Mouse (Mus musculus): Measurements from ENCODE around the gene Prkch.
A peak's percentile ranks its signal among the peaks of the same experiment; 100 is the strongest.

GRCm38 (mm10) chr12:73793744-73794143 lies 209.1 kb downstream of the Prkch start:
- no peak for TF ChIP-seq EP300 (optimal IDR thresholded peaks at IDR 0.05)
- TF ChIP-seq CTCF (IDR thresholded peaks at IDR 0.05; ENCODE audit: low read depth): peak; percentile 48

Measured in stomach, postnatal 0 days (tissue).